Mouse (Mus musculus) kidney, adult 2 months (tissue): ENCODE measurements at regions not wholly inside any gene's neighbourhood (a gene's known extent, or its start where the extent isn't known, plus 50 kb on each side); places are given as distances from the start of the nearest gene placed in this dataset.

Experiments
- DNase-seq: peaks from one replicate; pipeline ENCODE4 v3.0.0; 2021
- H3K27ac ChIP-seq: fragments of 200-500 bp; 2 replicates; pipeline ENCODE4 v1.5.1; 2012; ENCODE audit warnings: low read depth, low read length, control low read depth, inconsistent platforms; ENCODE audit not compliant: insufficient read depth
- H3K27me3 ChIP-seq: fragments of 200-500 bp; replicated peaks from 2 replicates; pipeline ENCODE4 v1.6.1; 2012; ENCODE audit warnings: mild to moderate bottlenecking, moderate library complexity, low read length, inconsistent platforms; ENCODE audit not compliant: control insufficient read depth, insufficient read depth
- H3K36me3 ChIP-seq: fragments of 200-500 bp; 2 replicates; pipeline ENCODE4 v1.6.1; 2012; ENCODE audit warnings: mild to moderate bottlenecking, moderate library complexity, low read length, inconsistent platforms; ENCODE audit not compliant: control insufficient read depth, insufficient read depth
- H3K4me1 ChIP-seq: fragments of 200-500 bp; 2 replicates; pipeline ENCODE4 v1.6.1; 2011; ENCODE audit warnings: low read length; ENCODE audit not compliant: control insufficient read depth, insufficient read depth
- H3K4me3 ChIP-seq: fragments of 200-500 bp; 2 replicates; pipeline ENCODE4 v1.5.1; 2011; ENCODE audit warnings: mild to moderate bottlenecking, low read depth, low read length, control low read depth; ENCODE audit not compliant: insufficient read depth
- CTCF ChIP-seq: fragments of 200-500 bp; conservative IDR thresholded peaks from 2 replicates; pipeline ENCODE4 v1.5.1; 2011; ENCODE audit warnings: low read depth, mild to moderate bottlenecking, control low read depth, low read length, moderate library complexity, mixed read lengths; ENCODE audit not compliant: insufficient read depth, insufficient read length
- POLR2A ChIP-seq: fragments of 200-500 bp; IDR thresholded peaks from one replicate; pipeline ENCODE4 v1.6.1; 2011; ENCODE audit warnings: low read depth, low read length, control low read depth
- WGBS: fragments of 180-500 bp; shearing (Covaris S2); methylation state at CpG from one replicate; pipeline ENCODE4 v1.1.7; 2018; 5-methylcytosine and 5-hydroxymethylcytosine counted together

DNA sequence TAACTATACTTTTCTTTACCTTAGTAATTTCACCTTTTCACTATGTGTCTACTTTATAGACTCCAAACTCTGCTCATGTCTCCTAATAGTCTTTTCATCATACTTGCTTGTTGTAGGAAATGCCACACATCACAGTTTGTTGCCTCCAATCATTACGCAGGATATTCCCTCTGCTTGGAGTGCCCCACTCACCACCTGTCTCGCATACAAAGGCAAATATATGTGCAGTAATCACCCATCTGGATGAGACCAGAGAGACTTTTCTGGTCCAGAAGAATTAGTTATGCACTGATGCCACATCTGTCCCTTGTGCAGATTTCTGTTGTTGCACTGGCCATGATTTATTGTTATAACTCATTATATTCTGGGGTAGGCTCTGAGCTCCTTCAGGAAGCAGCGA is 293.9 kb upstream of the Alcam start:
- no peak for TF ChIP-seq POLR2A
- TF ChIP-seq CTCF, result no peak
- Histone ChIP-seq H3K27ac (no peak overlapping the region), H3K36me3 (no peaks in the 10 kb centered on the region), H3K4me3 (no peak overlapping the region), H3K27me3 (no peaks in the 10 kb centered on the region), H3K4me1 (no peaks in the 10 kb centered on the region)
- DNase-seq, result no peak
- 89% methylated on average over 3 of the region's 3 CpGs for WGBS

DNA sequence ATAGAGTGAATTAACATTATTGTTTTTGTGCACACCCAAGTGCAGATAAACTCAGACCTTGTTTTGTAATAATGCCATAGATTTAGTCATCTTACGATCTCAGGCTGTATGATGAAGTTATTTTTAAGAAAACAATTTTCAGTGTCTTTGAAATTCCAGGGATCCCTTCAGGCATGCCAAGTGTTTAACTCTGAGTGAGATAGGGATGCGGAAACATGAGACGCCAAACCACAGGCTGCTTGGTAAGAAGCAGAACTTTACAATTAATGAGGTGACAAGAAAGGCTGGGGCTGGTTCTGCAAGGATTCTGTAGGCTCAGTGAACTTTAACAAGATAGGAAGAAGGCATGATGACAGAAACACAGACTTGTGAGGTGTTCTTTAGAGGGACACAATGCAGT is 292.3 kb upstream of the Alcam start:
- WGBS, result 32% methylated on average over 3 of the region's 3 CpGs
- DNase-seq, result no peak
- H3K4me1 ChIP-seq, result no peaks in the 10 kb centered on the region
- TF ChIP-seq CTCF, result no peak
- no peak for TF ChIP-seq POLR2A
- no peaks in the 10 kb centered on the region for H3K27me3 ChIP-seq
- no peak overlapping the region for H3K4me3 ChIP-seq
- H3K36me3 ChIP-seq, result no peaks in the 10 kb centered on the region
- H3K27ac ChIP-seq, result no peak overlapping the region

DNA sequence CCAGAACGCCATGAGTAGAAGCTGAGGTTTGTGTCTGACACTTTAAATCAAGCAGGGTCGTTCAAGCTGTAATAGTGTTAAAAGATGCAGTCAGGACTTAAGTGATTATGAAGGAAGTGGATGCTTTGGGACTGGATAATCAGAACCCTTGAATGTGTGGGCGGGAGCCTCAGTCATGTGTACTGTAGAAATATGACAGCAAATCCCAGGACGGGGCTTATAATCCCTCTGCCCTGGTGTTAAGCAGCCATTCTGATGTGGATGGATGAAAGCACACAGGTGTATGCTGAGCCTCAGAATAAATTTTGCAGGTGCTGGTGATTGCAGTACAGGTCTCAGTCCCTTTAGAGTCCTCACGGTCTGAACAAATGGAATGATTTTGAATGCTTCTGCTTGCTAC is 290.8 kb upstream of the Alcam start:
- Histone ChIP-seq H3K4me1 (no peaks in the 10 kb centered on the region), H3K4me3 (no peak overlapping the region), H3K27ac (no peak overlapping the region), H3K36me3 (no peaks in the 10 kb centered on the region), H3K27me3 (no peaks in the 10 kb centered on the region)
- no peak for DNase-seq
- 60% methylated on average over 5 of the region's 5 CpGs for WGBS
- TF ChIP-seq POLR2A, result no peak
- no peak for TF ChIP-seq CTCF

DNA sequence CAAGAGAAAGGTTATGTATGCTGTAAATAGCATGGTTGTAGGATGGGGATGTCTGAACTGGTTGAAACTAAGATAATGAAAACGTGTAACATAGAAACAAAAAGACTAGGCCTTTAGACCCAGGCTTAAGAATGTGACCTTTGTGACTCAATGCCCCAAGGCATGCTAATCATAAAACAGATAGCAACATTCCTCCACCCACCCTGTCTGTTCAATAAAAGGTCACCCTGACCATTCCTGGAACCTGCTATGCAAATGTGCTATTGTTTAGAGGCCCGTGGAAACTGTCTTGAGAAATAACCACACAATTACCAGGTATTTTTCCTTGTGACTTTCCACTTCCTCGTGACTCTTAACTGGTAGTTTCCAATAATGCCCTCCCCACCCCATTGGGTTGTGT is 288.3 kb upstream of the Alcam start:
- TF ChIP-seq POLR2A, result no peak
- TF ChIP-seq CTCF, result no peak
- 56% methylated on average over 3 of the region's 3 CpGs for WGBS
- no peak overlapping the region for H3K4me3 ChIP-seq
- no peaks in the 10 kb centered on the region for H3K36me3 ChIP-seq
- DNase-seq, result no peak
- no peaks in the 10 kb centered on the region for H3K27me3 ChIP-seq
- no peaks in the 10 kb centered on the region for H3K4me1 ChIP-seq
- H3K27ac ChIP-seq, result no peak overlapping the region

DNA sequence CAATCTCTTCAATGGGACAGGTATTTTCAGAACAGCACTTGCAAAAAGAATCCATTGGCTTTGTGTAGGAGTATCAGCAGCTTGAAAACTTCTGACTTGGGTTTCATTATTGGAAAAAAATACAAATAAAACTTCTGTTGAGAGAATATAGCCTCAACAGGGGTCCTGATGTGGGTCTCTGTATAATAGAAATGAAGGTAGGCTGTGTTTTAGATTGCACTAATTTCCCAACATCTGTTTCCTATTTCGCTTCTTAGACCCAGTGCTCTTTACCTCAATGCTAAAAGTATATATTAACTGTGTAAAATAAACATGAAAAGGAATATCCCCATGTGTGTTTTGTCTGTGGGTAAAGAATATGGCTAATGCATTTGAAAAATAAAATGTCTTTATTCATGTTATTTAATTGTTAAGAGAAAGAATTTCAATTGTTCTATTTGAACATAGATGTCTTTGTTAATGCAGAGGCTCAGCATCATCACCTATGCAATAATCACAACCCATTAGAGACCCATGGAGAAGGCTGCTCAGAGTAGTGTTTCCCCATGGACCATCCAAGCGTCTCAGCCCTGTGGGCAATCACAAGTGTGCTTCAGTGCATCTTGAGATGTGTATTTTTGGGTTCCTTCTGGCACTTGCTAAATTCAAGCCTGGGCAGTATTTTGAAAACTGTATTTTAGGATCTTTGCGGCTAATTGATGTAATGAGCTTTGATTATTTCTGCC is 272.4 kb upstream of the Alcam start:
- Histone ChIP-seq H3K27me3 (no peaks in the 10 kb centered on the region), H3K27ac (no peak overlapping the region), H3K4me1 (no peaks in the 10 kb centered on the region), H3K36me3 (no peaks in the 10 kb centered on the region), H3K4me3 (no peak overlapping the region)
- 93% methylated on average over 3 of the region's 3 CpGs for WGBS
- TF ChIP-seq CTCF (no peak), POLR2A (no peak)
- no peak for DNase-seq

DNA sequence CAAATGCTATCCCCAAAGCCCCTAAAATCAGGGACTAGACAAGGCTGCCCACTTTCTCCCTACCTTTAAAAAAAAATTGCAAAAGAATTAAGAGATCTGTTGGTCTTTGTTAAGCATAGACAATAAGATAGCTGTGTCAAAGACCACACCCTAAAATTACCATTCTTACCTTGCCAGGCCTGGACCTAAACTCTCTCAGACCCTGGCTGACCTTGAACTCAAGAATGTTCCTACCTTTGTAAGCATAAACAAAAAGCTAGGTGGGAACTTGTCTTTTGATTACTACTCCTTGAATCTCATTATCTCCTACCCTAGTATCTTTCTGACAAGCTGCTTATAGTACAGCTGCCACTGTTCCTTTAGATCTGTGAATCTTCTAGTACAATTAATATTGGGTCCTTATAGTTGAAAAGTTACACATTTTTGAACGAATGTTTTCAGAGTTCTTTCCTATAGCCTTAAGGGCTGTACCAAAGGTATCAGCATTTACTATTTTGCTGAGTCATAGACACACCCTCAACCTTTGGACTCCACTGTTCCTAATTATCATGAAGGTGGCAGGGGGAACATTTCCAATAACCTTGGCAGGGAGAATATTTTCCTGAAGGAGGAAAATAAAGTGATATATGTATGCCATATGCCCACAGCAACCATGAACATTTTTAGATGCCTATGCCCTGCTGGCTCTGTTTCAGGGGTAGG is 264.5 kb upstream of the Alcam start:
- WGBS, result 73% methylated on average over 1 of the region's 1 CpGs
- Histone ChIP-seq H3K27ac (no peak overlapping the region), H3K4me1 (no peaks in the 10 kb centered on the region), H3K4me3 (no peak overlapping the region), H3K36me3 (no peaks in the 10 kb centered on the region), H3K27me3 (no peaks in the 10 kb centered on the region)
- DNase-seq, result no peak
- TF ChIP-seq CTCF, result no peak
- no peak for TF ChIP-seq POLR2A

DNA sequence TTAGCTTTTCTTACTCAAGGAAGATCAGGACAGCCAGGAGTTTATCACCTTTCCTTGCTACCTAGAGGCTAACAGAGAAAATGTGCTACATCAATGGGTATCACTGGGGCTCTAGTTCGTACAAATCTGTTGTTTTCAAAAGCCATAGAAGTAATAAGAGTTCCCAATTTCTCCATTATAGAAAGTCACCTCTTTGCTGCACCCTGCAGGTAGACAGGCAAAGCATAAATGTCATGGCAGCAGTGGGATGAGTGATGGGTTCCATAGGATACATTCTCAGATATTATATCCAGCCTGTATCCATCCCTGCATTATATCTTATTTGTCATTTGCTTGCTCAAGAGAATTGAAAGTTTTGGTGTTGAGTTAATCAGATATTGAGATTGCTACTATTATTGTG is 236.4 kb upstream of the Alcam start:
- Histone ChIP-seq H3K4me1 (no peaks in the 10 kb centered on the region), H3K27ac (no peak overlapping the region), H3K4me3 (no peak overlapping the region), H3K27me3 (no peaks in the 10 kb centered on the region), H3K36me3 (no peaks in the 10 kb centered on the region)
- TF ChIP-seq POLR2A (no peak), CTCF (no peak)
- 94% methylated on average over 1 of the region's 1 CpGs for WGBS
- DNase-seq, result no peak
